11 mouse cellular contexts compared by ENCODE assay signal in the genomic region with DNA sequence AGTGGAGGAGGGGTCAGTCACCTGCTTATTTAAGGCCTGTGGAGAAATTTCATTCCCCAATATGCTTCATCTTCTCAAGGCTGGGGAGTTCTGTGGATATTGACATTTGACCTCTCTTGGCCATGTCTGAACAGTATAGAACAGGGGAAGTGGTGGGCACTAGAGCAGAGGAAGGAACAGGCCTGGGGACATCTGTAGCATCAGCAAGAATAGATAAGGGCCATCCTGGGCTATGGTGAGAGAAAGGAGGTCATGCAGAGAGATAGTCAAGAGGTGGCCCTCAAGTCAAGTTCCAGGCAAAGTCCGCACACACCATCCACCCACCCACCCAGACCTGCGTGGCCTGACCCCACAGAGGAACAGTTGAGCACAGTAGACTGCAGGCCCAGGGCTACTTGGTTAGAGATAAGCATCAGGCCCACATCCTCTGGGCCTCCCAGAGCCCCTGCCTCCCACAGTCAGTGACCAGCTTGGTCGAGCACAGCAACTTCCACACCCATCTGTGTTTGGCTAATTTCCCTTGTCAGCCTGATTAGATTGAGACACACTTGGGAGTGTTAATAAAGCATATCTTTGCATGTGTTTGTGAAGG. TPM values are rescaled to one million over a fixed set of nuclear protein-coding genes. Genes with fewer than 3 reads are reported as not detected.
DNase-seq lines count a peak whose midpoint lies in the region; ATAC-seq and TF ChIP-seq lines count a peak whose summit lies in the region.
"Had no signal": no experiment of that assay in that cellular context is flagged by ENCODE, and none has a peak within 500 bp of the region (broad histone marks: within the 10 kb centered on the region; RNA-seq: fewer than 3 reads in every experiment).

No protein-coding gene starts in this region.

- TF ChIP-seq RAD21 in MEL (IDR thresholded peaks at IDR 0.05; ENCODE audit: low read depth, low read length) = no peak

- 47% methylated on average over 3 of the region's 3 CpGs for WGBS in forebrain, embryonic 15.5 days
- WGBS in hindbrain, embryonic 16.5 days = 49% methylated on average over 3 of the region's 3 CpGs

- H3K27ac ChIP-seq in MEL (ENCODE audit: control insufficient read depth, low read depth, low read length) = no peak overlapping the region
- peak overlapping the region; percentile 80 for H3K27ac ChIP-seq in forebrain, embryonic 15.5 days (replicated peaks)
- H3K27ac ChIP-seq in hindbrain, embryonic 16.5 days (ENCODE audit: low read depth, low read length) = peak overlapping the region; percentile 67

- TF ChIP-seq POLR2A in MEL (IDR thresholded peaks at IDR 0.05; ENCODE audit: control insufficient read depth in 1 of 2, insufficient read depth in 1 of 2, low read depth in 1 of 2, low read length in 2 of 2, poor library complexity in 1 of 2) = no peak

- no peak overlapping the region for H3K4me2 ChIP-seq in forebrain, embryonic 15.5 days (replicated peaks)
- H3K4me2 ChIP-seq in hindbrain, embryonic 16.5 days (ENCODE audit: low read length) = no peak overlapping the region

- TF ChIP-seq EP300 in MEL (IDR thresholded peaks at IDR 0.05; ENCODE audit: low read depth in 1 of 2, low read length in 2 of 2) = no peak

- TF ChIP-seq CTCF in MEL (IDR thresholded peaks at IDR 0.05 in 2 of 3, conservative IDR thresholded peaks at IDR 0.05 in 1 of 3; ENCODE audit: control insufficient read depth in 1 of 3, insufficient read depth in 1 of 3, low read depth in 2 of 3, low read length in 3 of 3, poor library complexity in 1 of 3, severe bottlenecking in 1 of 3) = no peak

- H3K79me2 ChIP-seq in MEL (ENCODE audit: control insufficient read depth, insufficient read depth, low read length, poor library complexity) = no peaks in the 10 kb centered on the region; the same call in 1 of the 2 replicates

- peaks cover 2 to 30% of the 10 kb centered on the region in 2 experiments; a peak in 3 of 4 replicates for H3K4me1 ChIP-seq in MEL (ENCODE audit: control insufficient read depth in 1 of 2, insufficient read depth in 2 of 2, low read length in 2 of 2)
- peaks cover 61% of the 10 kb centered on the region for H3K4me1 ChIP-seq in forebrain, embryonic 15.5 days
- H3K4me1 ChIP-seq in hindbrain, embryonic 16.5 days (ENCODE audit: control insufficient read depth, insufficient read depth, low read depth, low read length) = peaks cover 60% of the 10 kb centered on the region

- H3K9me3 ChIP-seq in MEL (replicated peaks; ENCODE audit: insufficient read depth, low read length) = no peaks in the 10 kb centered on the region
- H3K9me3 ChIP-seq in forebrain, embryonic 15.5 days = no peaks in the 10 kb centered on the region
- no peaks in the 10 kb centered on the region for H3K9me3 ChIP-seq in hindbrain, embryonic 16.5 days (ENCODE audit: control insufficient read depth, low read length)

- no peak overlapping the region for H3K4me3 ChIP-seq in MEL (ENCODE audit: control insufficient read depth in 1 of 2, insufficient read depth in 1 of 2, low read depth in 2 of 2, low read length in 2 of 2)
- H3K4me3 ChIP-seq in forebrain, embryonic 15.5 days = no peak overlapping the region
- H3K4me3 ChIP-seq in hindbrain, embryonic 16.5 days (ENCODE audit: low read length) = no peak overlapping the region

- DNase-seq in heart, adult 11 months = peak; percentile 96
- DNase-seq in heart, postnatal 4 days = no peak
- peak; percentile 14 for DNase-seq in MEL (ENCODE audit: low read depth, low spot score)
- no peak for DNase-seq in c-Kit-positive CD71-positive TER-119-positive erythroid progenitor cells, embryonic 14.5 days (ENCODE audit: low spot score)
- no peak for DNase-seq in left cerebral cortex, adult 11 months (ENCODE audit: low spot score)
- no peak for DNase-seq in right cerebral cortex, postnatal 10 days (ENCODE audit: low spot score in 2 of 2)

- no peak overlapping the region for H3K9ac ChIP-seq in MEL (ENCODE audit: control insufficient read depth, low read depth, low read length, poor library complexity, severe bottlenecking)
- H3K9ac ChIP-seq in forebrain, embryonic 15.5 days (replicated peaks) = no peak overlapping the region
- no peak overlapping the region for H3K9ac ChIP-seq in hindbrain, embryonic 16.5 days (ENCODE audit: low read depth, low read length)

- peaks cover 0 to 18% of the 10 kb centered on the region in 2 experiments; a peak in 3 of 4 replicates for H3K36me3 ChIP-seq in MEL (ENCODE audit: control insufficient read depth in 1 of 2, insufficient read depth in 2 of 2, low read length in 2 of 2)
- peaks cover 27% of the 10 kb centered on the region for H3K36me3 ChIP-seq in forebrain, embryonic 15.5 days
- peaks cover 20% of the 10 kb centered on the region for H3K36me3 ChIP-seq in hindbrain, embryonic 16.5 days (ENCODE audit: control insufficient read depth, insufficient read depth, low read length)

- no peaks in the 10 kb centered on the region for H3K27me3 ChIP-seq in MEL (ENCODE audit: control insufficient read depth in 1 of 2, insufficient read depth in 2 of 2, low read length in 2 of 2)
- H3K27me3 ChIP-seq in forebrain, embryonic 15.5 days = no peaks in the 10 kb centered on the region
- H3K27me3 ChIP-seq in hindbrain, embryonic 16.5 days (replicated peaks; ENCODE audit: control insufficient read depth, insufficient read depth, low read length) = no peaks in the 10 kb centered on the region
- H3K27me3 ChIP-seq: CH12.LX had no signal

- peak; percentile 53 for ATAC-seq in forebrain, embryonic 15.5 days (replicated peaks)
- ATAC-seq in hindbrain, embryonic 16.5 days = peak; percentile 32

TF ChIP-seq in MEL, 35 proteins besides CTCF, POLR2A, EP300 and RAD21:
- TF ChIP-seq ZMIZ1 (IDR thresholded peaks at IDR 0.05; ENCODE audit: low read depth, low read length) = no peak
- no peak for TF ChIP-seq USF2 (IDR thresholded peaks at IDR 0.05; ENCODE audit: borderline replicate concordance in 1 of 2, insufficient read depth in 1 of 2, low read depth in 1 of 2, low read length in 2 of 2)
- TF ChIP-seq GATA1 (IDR thresholded peaks at IDR 0.05; ENCODE audit: low read depth, low read length) = 0 out of 2 replicates have a peak, but pooled peaks have one; percentile 4
- TF ChIP-seq ZKSCAN1 (IDR thresholded peaks at IDR 0.05; ENCODE audit: low read depth, low read length) = no peak
- TF ChIP-seq POLR2AphosphoS5 (IDR thresholded peaks at IDR 0.05; ENCODE audit: borderline replicate concordance, low read depth, low read length) = no peak

RNA-seq across cellular contexts. Expression of a gene that starts 7.5 kb away (rescaled TPM):
- 10 to 100 TPM; 91.3 to 91.5 TPM for total RNA-seq in heart, postnatal 4 days (2021)
- 22.6 and 24.8 TPM in 2 replicates for total RNA-seq in MEL (2012; rRNA removed)
- 10 to 100 TPM in 1 of 2 experiments, not detected in 1; 28.2 TPM for polyA plus RNA-seq in MEL (2012; ENCODE audit: insufficient read depth in 1 of 2, insufficient read length in 2 of 2, low read depth in 1 of 2, low replicate concordance in 2 of 2, missing spikeins in 1 of 2)
- polyA plus RNA-seq in forebrain, embryonic 15.5 days (2015; fragmentation: Nextera tagmentation; extraction: Ambion mirVana) = 148 and 160 TPM in 2 replicates
- polyA plus RNA-seq in hindbrain, embryonic 16.5 days (2015; fragmentation: Nextera tagmentation; extraction: Ambion mirVana) = 223 and 225 TPM in 2 replicates

RNA-seq across cellular contexts. Expression of a gene that starts 26.7 kb away (rescaled TPM):
- not detected for total RNA-seq in heart, postnatal 4 days (2021)
- not detected in 2 replicates for total RNA-seq in MEL (2012; rRNA removed)
- not detected for polyA plus RNA-seq in MEL (2012; ENCODE audit: insufficient read depth in 1 of 2, insufficient read length in 2 of 2, low read depth in 1 of 2, low replicate concordance in 2 of 2, missing spikeins in 1 of 2)
- 4.4 and 4.6 TPM in 2 replicates for polyA plus RNA-seq in forebrain, embryonic 15.5 days (2015; fragmentation: Nextera tagmentation; extraction: Ambion mirVana)
- 7.5 and 9.5 TPM in 2 replicates for polyA plus RNA-seq in hindbrain, embryonic 16.5 days (2015; fragmentation: Nextera tagmentation; extraction: Ambion mirVana)
- polyA plus RNA-seq: adrenal gland, adult 2 months had no signal

RNA-seq across cellular contexts. Expression of a gene that starts 59.2 kb away (rescaled TPM):
- not detected for total RNA-seq in heart, postnatal 4 days (2021)
- 0.04 TPM in 1 of 2 replicates, not detected in the other for total RNA-seq in MEL (2012; rRNA removed)
- polyA plus RNA-seq in MEL (2012; ENCODE audit: insufficient read depth in 1 of 2, insufficient read length in 2 of 2, low read depth in 1 of 2, low replicate concordance in 2 of 2, missing spikeins in 1 of 2) = under 1 TPM in 1 of 2 experiments, not detected in 1; 0.01 TPM
- polyA plus RNA-seq in forebrain, embryonic 15.5 days (2015; fragmentation: Nextera tagmentation; extraction: Ambion mirVana) = 0.15 and 0.17 TPM in 2 replicates
- 0.21 TPM in 2 replicates for polyA plus RNA-seq in hindbrain, embryonic 16.5 days (2015; fragmentation: Nextera tagmentation; extraction: Ambion mirVana)
- total RNA-seq: left cerebral cortex, postnatal 36 days had no signal

Comparison
In these comparisons a context has a peak if more than half of its experiments do, and no peak if none do; other contexts are left out.
1. DNase-seq: peak in heart, adult 11 months (single experiment) and MEL (single experiment); none in heart, postnatal 4 days (single experiment), c-Kit-positive CD71-positive TER-119-positive erythroid progenitor cells, embryonic 14.5 days (single experiment), left cerebral cortex, adult 11 months (single experiment) and right cerebral cortex, postnatal 10 days (0 of 2).